Mouse (Mus musculus) telencephalon, adult 2 months (tissue): ENCODE results near the gene Tnik.

Experiments used
- DNase-seq: peaks from one replicate; pipeline ENCODE4 v3.0.0-alpha.2; 2011; ENCODE audit warnings: low read depth, low spot score

Gene Tnik

GRCm38 (mm10) chr3:28399593-28400216 is 136.7 kb downstream of the Tnik start:
- no peak for DNase-seq

- no peak for DNase-seq
Observed at GRCm38 (mm10) chr3:28401335-28401734, 138.3 kb downstream of the Tnik start.

- no peak for DNase-seq
Observed at GRCm38 (mm10) chr3:28402221-28402620, 139.2 kb downstream of the Tnik start.

- DNase-seq, result peak; percentile 44
Observed at GRCm38 (mm10) chr3:28405391-28405790, 142.4 kb downstream of the Tnik start.

- peak; percentile 74 for DNase-seq
Observed at GRCm38 (mm10) chr3:28408859-28409459, 145.9 kb downstream of the Tnik start.

GRCm38 (mm10) chr3:28410269-28410668 is 147.3 kb downstream of the Tnik start:
- DNase-seq, result no peak

GRCm38 (mm10) chr3:28415986-28416385 is 153.0 kb downstream of the Tnik start:
- DNase-seq, result no peak

- DNase-seq, result no peak
Observed at GRCm38 (mm10) chr3:28417091-28417715, 154.2 kb downstream of the Tnik start.

- no peak for DNase-seq
Observed at GRCm38 (mm10) chr3:28420194-28420593, 157.2 kb downstream of the Tnik start.

- DNase-seq, result no peak
Observed at GRCm38 (mm10) chr3:28420698-28421097, 157.7 kb downstream of the Tnik start.

- DNase-seq, result no peak
Observed at GRCm38 (mm10) chr3:28421798-28422197, 158.8 kb downstream of the Tnik start.

GRCm38 (mm10) chr3:28422221-28422620 is 159.2 kb downstream of the Tnik start:
- no peak for DNase-seq

GRCm38 (mm10) chr3:28425911-28426310 is 162.9 kb downstream of the Tnik start:
- no peak for DNase-seq

- no peak for DNase-seq
Observed at GRCm38 (mm10) chr3:28431459-28431858, 168.4 kb downstream of the Tnik start.

- no peak for DNase-seq
Observed at GRCm38 (mm10) chr3:28432321-28432720, 169.3 kb downstream of the Tnik start.

- DNase-seq, result no peak
Observed at GRCm38 (mm10) chr3:28435478-28435877, 172.5 kb downstream of the Tnik start.

GRCm38 (mm10) chr3:28437429-28437828 is 174.4 kb downstream of the Tnik start:
- no peak for DNase-seq

GRCm38 (mm10) chr3:28441545-28441944 is 178.5 kb downstream of the Tnik start:
- peak; percentile 81 for DNase-seq

- no peak for DNase-seq
Observed at GRCm38 (mm10) chr3:28442116-28442515, 179.1 kb downstream of the Tnik start.

GRCm38 (mm10) chr3:28447950-28448349 is 184.9 kb downstream of the Tnik start:
- no peak for DNase-seq

GRCm38 (mm10) chr3:28453458-28453857 is 190.4 kb downstream of the Tnik start:
- DNase-seq, result no peak

- no peak for DNase-seq
Observed at GRCm38 (mm10) chr3:28456842-28457241, 193.8 kb downstream of the Tnik start.

- no peak for DNase-seq
Observed at GRCm38 (mm10) chr3:28457517-28457916, 194.5 kb downstream of the Tnik start.
